Mouse (Mus musculus) hindbrain, postnatal 0 days (tissue): ENCODE results near the gene Ap1m2. TPM values are rescaled to one million over a fixed set of nuclear protein-coding genes. Genes with fewer than 3 reads are reported as not detected.

ENCODE experiments used
- ATAC-seq: fragments of 200-750 bp; cut with Nextera tagmentation; 2 replicates; pipeline ENCODE4 v1.8.0; 2017; ENCODE audit warnings: mild to moderate bottlenecking, moderate TSS enrichment, moderate library complexity
- DNase-seq: peaks from one replicate; pipeline ENCODE4 v3.0.0-alpha.2; 2015; ENCODE audit warnings: low spot score
- H3K27ac ChIP-seq: fragments of 300-500 bp; sonication (generic); 2 replicates; pipeline ENCODE4 v1.5.1; 2014; ENCODE audit warnings: mild to moderate bottlenecking
- H3K27me3 ChIP-seq: fragments of 300-500 bp; sonication (generic); 2 replicates; pipeline ENCODE4 v1.6.1; 2014; ENCODE audit warnings: low read length, mixed read lengths; ENCODE audit not compliant: insufficient read depth
- H3K36me3 ChIP-seq: fragments of 300-500 bp; sonication (generic); 2 replicates; pipeline ENCODE4 v1.6.1; 2014; ENCODE audit warnings: low read length, mixed read lengths; ENCODE audit not compliant: insufficient read depth
- H3K4me1 ChIP-seq: fragments of 300-500 bp; sonication (generic); 2 replicates; pipeline ENCODE4 v1.6.1; 2014; ENCODE audit warnings: antibody characterized with exemption, low read length, mixed read lengths; ENCODE audit not compliant: insufficient read depth
- H3K4me2 ChIP-seq: fragments of 300-500 bp; sonication (generic); 2 replicates; pipeline ENCODE4 v1.6.1; 2014; ENCODE audit warnings: low read depth, mild to moderate bottlenecking, low read length, moderate library complexity, mixed read lengths
- H3K4me3 ChIP-seq: fragments of 300-500 bp; sonication (generic); 2 replicates; pipeline ENCODE4 v1.5.1; 2014; ENCODE audit warnings: low read length
- H3K9ac ChIP-seq: fragments of 300-500 bp; sonication (generic); replicated peaks from 2 replicates; pipeline ENCODE4 v1.6.1; 2014; ENCODE audit warnings: mild to moderate bottlenecking, low read length, moderate library complexity, mixed read lengths
- H3K9me3 ChIP-seq: fragments of 300-500 bp; sonication (generic); 2 replicates; pipeline ENCODE4 v1.6.1; 2016; ENCODE audit warnings: low read length, mixed read lengths
- CTCF ChIP-seq: IDR thresholded peaks from 2 replicates; pipeline ENCODE4 v1.5.1; 2016; ENCODE audit warnings: antibody characterized with exemption, control low read depth, low read depth
- WGBS: fragments of 180-500 bp; shearing (Covaris S2); extraction: QIAGEN DNeasy Blood & Tissue Kit; methylation state at CpG from one replicate; pipeline ENCODE4 v1.1.7; 2014; 5-methylcytosine and 5-hydroxymethylcytosine counted together
- polyA plus RNA-seq: library from polyadenylated mRNA; unstranded; fragments of >200 nt; fragmentation: Nextera tagmentation; extraction: Ambion mirVana; gene quantifications from 2 replicates; pipeline ENCODE4 v1.2.1, GENCODE M21; 2015
- total RNA-seq: library from RNA; depleted of rRNA; stranded (reverse); fragments of >200 nt; gene quantifications from 2 replicates; pipeline ENCODE4 v1.2.3, GENCODE M21; 2014

Ap1m2 gene
- total and polyA plus RNA-seq, 2 experiments from 2014 or later: 2.5 to 3.9 TPM

DNA sequence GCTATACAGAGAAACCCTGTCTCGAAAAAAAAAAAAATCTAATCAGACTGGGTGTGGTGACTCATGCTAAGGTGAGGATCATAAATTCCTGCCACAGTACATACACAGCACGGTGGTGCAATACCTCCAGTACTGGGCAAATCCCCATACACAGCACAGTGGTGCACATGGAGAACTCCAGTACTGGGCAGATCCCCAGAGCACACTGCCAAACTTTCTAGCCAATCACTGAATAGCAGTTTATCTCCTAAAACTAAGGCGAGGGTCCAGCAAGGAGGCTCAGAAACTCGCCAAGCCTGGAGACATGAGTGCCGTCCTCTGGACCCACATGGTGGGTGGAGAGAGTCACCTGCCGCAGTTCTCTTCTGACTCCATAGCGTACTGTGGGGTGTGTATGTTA, 39.0 kb upstream of the Ap1m2 start:
- H3K27ac ChIP-seq: no peak overlapping the region
- WGBS: 92% methylated on average over 7 of the region's 7 CpGs

DNA sequence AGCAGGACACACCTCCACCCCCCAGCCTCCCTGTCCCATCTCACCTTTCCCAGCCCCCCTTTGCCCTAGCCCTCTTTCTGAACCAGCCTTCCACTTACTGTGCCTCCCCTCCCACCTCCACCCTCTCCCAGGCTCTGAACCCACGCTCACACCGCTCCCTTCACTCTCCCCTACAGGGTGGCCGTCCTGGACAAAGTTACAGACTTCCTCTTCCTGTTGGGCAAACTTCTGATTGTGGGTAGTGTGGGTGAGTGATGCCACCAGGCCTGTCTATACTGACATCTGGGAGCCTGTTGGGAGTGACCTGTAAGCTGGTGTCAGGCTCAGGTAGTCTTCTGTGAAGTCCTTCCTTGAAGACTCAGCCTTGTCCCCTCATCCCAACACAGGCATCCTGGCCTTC, 36.0 kb upstream of the Ap1m2 start:
- ATAC-seq (no peak), DNase-seq (no peak)
- WGBS: 97% methylated on average over 3 of the region's 3 CpGs
- no peaks in the 10 kb centered on the region for H3K9me3 ChIP-seq
- no peak overlapping the region for H3K9ac ChIP-seq
- H3K36me3 ChIP-seq: peaks cover 24% of the 10 kb centered on the region
- TF ChIP-seq CTCF: no peak
- no peak overlapping the region for H3K4me2 ChIP-seq
- no peak overlapping the region for H3K4me3 ChIP-seq
- H3K27ac ChIP-seq: no peak overlapping the region
- H3K4me1 ChIP-seq: no peaks in the 10 kb centered on the region
- H3K27me3 ChIP-seq: no peaks in the 10 kb centered on the region

More for the DNA sequence above, 39.0 kb upstream of the Ap1m2 start:
- Histone ChIP-seq H3K4me2 (no peak overlapping the region), H3K27me3 (no peaks in the 10 kb centered on the region), H3K4me1 (no peaks in the 10 kb centered on the region), H3K36me3 (peaks cover 22% of the 10 kb centered on the region), H3K4me3 (no peak overlapping the region), H3K9ac (no peak overlapping the region), H3K9me3 (no peaks in the 10 kb centered on the region)
- ATAC-seq (no peak), DNase-seq (no peak)
- no peak for TF ChIP-seq CTCF

- no peak overlapping the region for H3K4me2 ChIP-seq
- no peak overlapping the region for H3K4me3 ChIP-seq
- TF ChIP-seq CTCF: no peak
- no peaks in the 10 kb centered on the region for H3K27me3 ChIP-seq
- H3K9me3 ChIP-seq: no peaks in the 10 kb centered on the region
- ATAC-seq (no peak), DNase-seq (no peak)
- no peaks in the 10 kb centered on the region for H3K4me1 ChIP-seq
- peaks cover 34% of the 10 kb centered on the region for H3K36me3 ChIP-seq
- no peak overlapping the region for H3K27ac ChIP-seq
- no peak overlapping the region for H3K9ac ChIP-seq
- 67% methylated on average over 16 of the region's 16 CpGs for WGBS
These were observed 34.7 kb upstream of the Ap1m2 start for GRCm38 (mm10) chr9:21346627-21347365.

DNA sequence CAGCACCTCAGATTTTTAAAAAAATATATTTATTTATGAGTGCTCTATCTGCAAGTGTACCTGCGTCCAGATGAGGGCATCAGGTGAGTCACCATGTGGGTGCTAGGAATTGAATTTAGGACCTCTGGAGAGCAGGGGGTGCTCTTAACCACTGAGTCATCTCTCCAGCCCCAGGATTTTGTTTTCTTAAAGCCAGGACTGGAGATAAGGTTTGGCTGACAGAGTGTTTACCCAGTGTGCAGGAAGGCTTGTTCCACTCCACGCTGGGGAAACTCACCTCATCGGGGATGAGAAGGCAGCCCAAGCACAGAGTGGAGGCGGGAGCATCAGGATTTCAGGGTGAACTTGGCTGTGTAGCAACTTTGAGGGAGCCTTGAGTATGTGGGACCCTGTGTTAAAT, 28.3 kb upstream of the Ap1m2 start:
- 92% methylated on average over 4 of the region's 4 CpGs for WGBS
- Histone ChIP-seq H3K27ac (no peak overlapping the region), H3K4me1 (no peaks in the 10 kb centered on the region), H3K9ac (no peak overlapping the region), H3K36me3 (peaks cover 17% of the 10 kb centered on the region), H3K4me3 (no peak overlapping the region), H3K27me3 (no peaks in the 10 kb centered on the region), H3K9me3 (no peaks in the 10 kb centered on the region), H3K4me2 (no peak overlapping the region)
- DNase-seq: no peak
- no peak for ATAC-seq
- TF ChIP-seq CTCF: no peak

- Histone ChIP-seq H3K36me3 (peaks cover 5% of the 10 kb centered on the region), H3K4me1 (0 out of 2 replicates have a peak, but pooled peaks cover 2% of the 10 kb centered on the region), H3K4me2 (no peak overlapping the region), H3K4me3 (no peak overlapping the region), H3K9ac (no peak overlapping the region), H3K9me3 (no peaks in the 10 kb centered on the region), H3K27ac (no peak overlapping the region), H3K27me3 (no peaks in the 10 kb centered on the region)
- TF ChIP-seq CTCF: no peak
- DNase-seq (no peak), ATAC-seq (no peak)
- WGBS: 28% methylated on average over 20 of the region's 20 CpGs
These were observed 25.5 kb upstream of the Ap1m2 start for GRCm38 (mm10) chr9:21337652-21338051.

DNA sequence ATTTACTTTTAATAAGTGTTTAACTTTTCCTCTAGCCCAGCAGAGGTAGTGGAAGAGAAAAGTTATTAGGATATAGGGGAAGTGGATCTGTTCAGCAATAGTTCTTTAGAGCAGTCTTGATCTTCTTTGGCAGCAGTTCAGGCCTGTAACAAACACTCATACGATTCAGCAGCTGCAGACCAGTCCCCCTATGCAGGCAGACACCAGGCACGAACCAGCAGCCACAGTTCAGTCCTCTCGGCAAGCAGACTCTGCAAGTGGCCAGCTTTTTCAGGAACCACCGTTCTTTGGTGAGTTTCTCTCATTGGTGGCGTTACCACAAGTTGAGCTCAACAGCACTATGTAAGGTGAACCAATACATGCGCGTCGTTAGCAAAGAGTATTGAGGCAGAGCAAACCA, 24.4 kb upstream of the Ap1m2 start:
- Histone ChIP-seq H3K36me3 (no peaks in the 10 kb centered on the region), H3K4me3 (no peak overlapping the region), H3K9ac (no peak overlapping the region), H3K27ac (no peak overlapping the region), H3K4me2 (no peak overlapping the region), H3K9me3 (no peaks in the 10 kb centered on the region), H3K27me3 (no peaks in the 10 kb centered on the region), H3K4me1 (0 out of 2 replicates have a peak, but pooled peaks cover 3% of the 10 kb centered on the region)
- ATAC-seq (no peak), DNase-seq (no peak)
- TF ChIP-seq CTCF: no peak
- WGBS: 80% methylated on average over 8 of the region's 8 CpGs

- 81% methylated on average over 4 of the region's 4 CpGs for WGBS
- Histone ChIP-seq H3K27me3 (no peaks in the 10 kb centered on the region), H3K27ac (no peak overlapping the region), H3K4me3 (no peak overlapping the region), H3K9ac (no peak overlapping the region), H3K4me2 (no peak overlapping the region), H3K4me1 (0 out of 2 replicates have a peak, but pooled peaks cover 3% of the 10 kb centered on the region), H3K9me3 (no peaks in the 10 kb centered on the region), H3K36me3 (no peaks in the 10 kb centered on the region)
- no peak for DNase-seq
- no peak for TF ChIP-seq CTCF
- no peak for ATAC-seq
These were observed 23.3 kb upstream of the Ap1m2 start for GRCm38 (mm10) chr9:21335391-21335790.
